Mouse (Mus musculus): ENCODE measurements around the gene Rgs10.

The Rgs10 gene

GRCm38 (mm10) chr7:128410708-128411413 is 7.7 kb downstream of the Rgs10 start:
- no peak for DNase-seq (ENCODE audit: extremely low read depth, low read depth)

GRCm38 (mm10) chr7:128408265-128408664 is 10.3 kb downstream of the Rgs10 start:
- no peak for DNase-seq (ENCODE audit: extremely low read depth, low read depth)

GRCm38 (mm10) chr7:128403988-128404387 is 14.6 kb downstream of the Rgs10 start:
- no peak for DNase-seq (ENCODE audit: extremely low read depth, low read depth)

DNA sequence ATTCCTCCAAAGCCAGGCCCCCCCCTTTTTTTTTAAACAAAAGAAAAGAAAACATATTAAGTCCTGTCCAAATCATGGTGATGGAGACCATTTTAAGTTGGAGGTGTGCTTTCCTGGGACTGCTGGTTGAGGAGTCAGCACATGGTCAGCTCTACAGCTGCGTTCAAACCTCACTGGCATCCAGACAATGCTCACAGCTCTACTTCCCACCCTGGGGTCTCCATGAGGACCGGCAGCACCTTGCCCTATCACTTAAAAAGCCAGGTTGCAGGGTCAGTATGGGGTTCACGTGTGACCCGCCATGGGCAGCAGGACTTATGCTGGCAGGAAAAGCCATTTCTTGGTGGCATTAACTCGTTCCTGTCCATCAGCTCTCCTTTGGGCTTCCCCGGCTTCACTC is 15.0 kb downstream of the Rgs10 start:
- no peak for DNase-seq (ENCODE audit: extremely low read depth, low read depth)

- no peak for DNase-seq (ENCODE audit: extremely low read depth, low read depth)
These were observed 15.4 kb downstream of the Rgs10 start for GRCm38 (mm10) chr7:128403128-128403527.

- no peak for DNase-seq (ENCODE audit: extremely low read depth, low read depth)
These were observed 16.0 kb downstream of the Rgs10 start for GRCm38 (mm10) chr7:128402577-128402976.

DNA sequence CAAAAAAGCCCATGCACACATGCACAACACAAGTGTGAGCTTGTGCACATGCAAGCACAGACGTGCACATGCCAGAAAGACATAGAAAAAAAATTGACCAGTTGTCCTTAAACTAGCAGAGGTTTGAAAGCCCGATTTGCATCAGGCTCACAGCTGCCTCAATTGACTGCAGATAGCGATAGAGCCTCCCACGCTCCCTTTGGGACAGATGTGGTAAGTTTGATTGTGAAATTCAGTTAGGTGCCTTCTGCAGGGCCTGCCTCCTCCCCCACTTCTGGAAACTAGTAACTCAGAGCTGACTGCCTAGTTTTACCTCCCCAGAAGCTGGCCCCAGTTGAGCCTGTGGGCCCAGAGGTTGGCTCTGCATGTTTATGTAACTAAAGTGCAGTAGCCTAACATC is 19.9 kb downstream of the Rgs10 start:
- DNase-seq (ENCODE audit: extremely low read depth, low read depth): no peak

GRCm38 (mm10) chr7:128397066-128397465 is 21.5 kb downstream of the Rgs10 start:
- DNase-seq (ENCODE audit: extremely low read depth, low read depth): no peak

DNA sequence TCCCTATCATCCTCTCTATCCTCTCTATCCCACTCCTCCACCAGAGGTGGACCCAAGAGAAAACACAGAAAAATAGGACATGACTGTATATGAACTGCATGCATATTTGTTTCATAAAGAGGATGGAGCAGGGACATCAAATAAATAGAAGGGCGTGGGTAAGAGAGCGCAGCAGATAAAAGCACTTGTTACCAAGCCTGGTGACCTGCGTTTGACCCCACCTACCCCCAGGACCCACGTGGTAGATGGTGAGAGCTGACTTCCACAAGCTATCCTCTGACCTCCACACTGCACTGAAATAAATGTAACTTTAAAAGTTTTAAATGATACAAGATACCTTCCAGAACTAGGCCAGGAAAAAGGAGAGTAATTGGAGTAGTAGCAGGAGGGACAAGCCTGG is 24.8 kb downstream of the Rgs10 start:
- no peak for DNase-seq (ENCODE audit: extremely low read depth, low read depth)

DNA sequence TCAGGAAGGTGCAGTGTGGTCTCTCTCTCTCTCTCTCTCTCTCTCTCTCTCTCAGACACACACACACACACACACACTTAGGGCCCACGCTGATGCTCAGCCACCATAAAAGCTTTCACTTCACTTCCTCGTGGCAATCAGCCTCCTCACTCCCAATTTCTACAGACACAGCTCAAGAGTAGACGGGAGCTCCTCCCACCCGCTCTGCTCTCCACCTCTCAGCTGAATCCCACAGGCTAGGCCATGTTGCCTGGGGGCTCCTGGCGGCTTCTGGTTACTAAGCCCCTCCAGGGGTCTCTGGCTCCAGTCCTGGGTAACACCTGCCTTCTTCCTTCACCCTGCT is 25.6 kb downstream of the Rgs10 start:
- DNase-seq (ENCODE audit: extremely low read depth, low read depth): no peak

GRCm38 (mm10) chr7:128392071-128392971 is 26.2 kb downstream of the Rgs10 start:
- no peak for DNase-seq (ENCODE audit: extremely low read depth, low read depth)

DNA sequence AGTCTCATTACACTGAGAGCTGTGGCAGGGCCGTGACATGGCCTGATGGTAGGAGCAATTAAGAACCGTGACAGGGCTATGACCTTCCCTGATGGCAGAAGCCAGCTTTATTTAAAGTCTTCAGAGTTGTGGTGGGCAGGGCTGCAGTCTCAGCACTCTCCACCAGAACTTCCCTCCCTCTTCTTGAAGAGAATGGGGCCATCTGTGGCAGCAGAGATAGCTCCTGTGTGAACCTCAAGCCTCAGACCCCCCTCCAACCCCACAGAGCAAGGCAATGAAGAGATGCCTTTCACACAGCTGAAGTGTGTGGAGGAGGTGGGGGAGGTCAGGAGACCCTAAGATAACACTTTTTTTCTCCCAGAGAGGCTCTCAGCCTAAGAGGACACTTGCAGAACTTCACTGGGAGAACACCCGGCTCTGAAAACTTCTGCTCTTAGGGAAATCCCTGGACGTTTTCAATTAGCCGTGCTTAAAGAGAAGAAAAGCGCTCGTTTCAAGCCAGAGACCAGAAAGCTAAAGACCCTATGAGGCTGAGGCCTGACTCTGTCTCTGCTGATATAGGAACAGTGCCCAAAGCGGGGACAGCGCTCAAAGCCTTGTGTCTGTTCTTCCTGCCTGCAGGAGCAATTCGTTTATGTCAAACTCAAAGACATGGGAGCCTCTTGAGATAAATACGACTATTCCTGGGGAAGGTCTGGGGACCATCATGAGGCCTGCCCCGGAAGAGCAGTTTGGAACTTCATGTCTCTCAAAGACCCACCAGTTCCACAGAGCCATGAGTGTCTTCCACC is 27.1 kb downstream of the Rgs10 start:
- no peak for DNase-seq (ENCODE audit: extremely low read depth, low read depth)

DNA sequence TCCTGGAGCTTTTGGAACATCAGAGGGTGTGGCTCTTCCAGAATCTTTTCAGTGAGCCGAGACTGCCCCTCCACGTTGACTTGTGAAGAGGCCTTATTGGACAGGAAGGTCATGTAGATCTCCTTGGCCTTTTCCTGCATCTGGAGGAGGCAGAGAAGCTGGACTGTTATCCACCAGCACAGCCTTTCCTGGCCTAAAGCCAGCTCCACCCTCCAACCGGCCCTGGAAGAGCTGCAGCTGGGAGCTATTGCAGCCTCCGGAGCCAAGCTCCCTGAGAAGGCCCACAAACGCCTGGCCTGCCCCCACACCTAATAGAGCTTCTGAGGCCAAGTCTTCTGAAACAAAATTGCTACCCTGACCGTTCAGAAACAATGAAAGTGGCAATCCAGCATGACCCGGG is 29.6 kb downstream of the Rgs10 start:
- DNase-seq (ENCODE audit: extremely low read depth, low read depth): no peak

GRCm38 (mm10) chr7:128383726-128384463 is 34.7 kb downstream of the Rgs10 start:
- DNase-seq (ENCODE audit: extremely low read depth, low read depth): no peak

GRCm38 (mm10) chr7:128383189-128383725 is 35.3 kb downstream of the Rgs10 start:
- no peak for DNase-seq (ENCODE audit: extremely low read depth, low read depth)

DNA sequence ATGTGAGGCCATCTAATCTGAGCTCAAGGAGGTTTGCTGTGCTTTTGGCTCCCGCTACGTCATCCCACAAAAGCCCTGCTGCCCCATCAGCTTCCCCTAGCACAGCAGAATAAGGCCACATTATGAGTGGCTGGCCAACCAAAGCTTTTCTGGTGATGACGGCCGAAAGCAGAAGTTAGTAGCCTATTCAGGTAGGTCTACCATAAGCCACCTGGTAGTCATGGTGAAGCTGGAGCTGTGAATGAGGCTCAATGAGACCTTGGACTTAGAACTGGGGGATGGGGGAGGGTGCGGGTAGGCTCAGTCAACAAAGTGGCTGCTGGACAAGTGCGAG is 36.1 kb downstream of the Rgs10 start:
- no peak for DNase-seq (ENCODE audit: extremely low read depth, low read depth)

DNA sequence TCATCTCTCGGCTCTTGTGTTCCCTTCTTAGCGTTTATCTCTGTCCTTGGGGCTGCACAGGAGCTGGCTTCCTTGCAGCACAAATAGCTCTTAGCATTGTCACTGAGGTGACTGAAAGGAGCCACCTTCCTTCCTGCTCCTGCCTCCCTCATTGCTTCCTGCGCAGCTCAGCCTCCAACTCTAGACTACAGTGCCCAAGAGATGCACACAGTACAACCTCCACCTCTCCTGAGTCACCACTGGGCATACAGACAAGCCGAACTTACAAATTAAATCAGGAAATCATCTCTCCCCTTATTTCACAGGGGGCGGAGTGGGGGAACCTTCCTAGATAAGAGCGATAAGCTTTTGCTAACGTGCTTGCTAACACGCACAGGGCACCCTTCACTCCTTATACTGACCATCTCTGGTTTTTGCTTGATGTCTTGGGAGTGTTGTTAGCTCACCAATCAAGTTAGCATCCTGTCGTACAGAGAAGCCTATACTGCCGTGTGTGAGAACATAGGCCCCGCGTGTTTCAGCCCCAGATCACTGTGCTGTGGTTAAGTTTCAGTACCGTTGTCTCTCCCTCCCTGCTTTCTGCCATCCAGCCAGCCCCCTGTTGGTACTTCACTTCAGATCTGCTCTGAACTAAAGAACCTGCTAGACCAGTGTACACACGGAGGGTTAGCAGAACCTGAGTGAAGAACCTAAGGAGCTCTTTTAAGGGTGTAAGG is 36.6 kb downstream of the Rgs10 start:
- DNase-seq (ENCODE audit: extremely low read depth, low read depth): no peak

DNA sequence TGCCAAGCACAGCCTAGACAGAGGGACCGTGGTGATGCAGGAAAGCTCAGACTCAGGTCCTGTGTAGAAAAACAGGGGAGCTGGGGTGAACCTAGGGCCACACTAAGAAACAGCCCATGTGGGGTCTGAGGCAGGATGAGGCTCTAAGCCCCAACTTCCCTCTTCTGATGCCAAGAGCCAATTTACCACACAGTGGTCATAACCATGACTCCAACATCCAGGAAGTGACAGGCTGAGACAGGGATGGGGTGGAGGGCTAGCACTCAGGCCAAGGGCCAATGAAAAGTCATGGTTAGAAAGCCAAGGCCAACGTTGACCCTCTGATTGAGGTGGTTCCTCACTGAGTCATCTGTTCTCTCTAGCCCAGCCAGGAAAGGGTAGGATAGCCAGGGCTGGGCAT is 37.6 kb downstream of the Rgs10 start:
- DNase-seq (ENCODE audit: extremely low read depth, low read depth): no peak

- DNase-seq (ENCODE audit: extremely low read depth, low read depth): no peak
These were observed 39.3 kb downstream of the Rgs10 start for GRCm38 (mm10) chr7:128379162-128379805.

DNA sequence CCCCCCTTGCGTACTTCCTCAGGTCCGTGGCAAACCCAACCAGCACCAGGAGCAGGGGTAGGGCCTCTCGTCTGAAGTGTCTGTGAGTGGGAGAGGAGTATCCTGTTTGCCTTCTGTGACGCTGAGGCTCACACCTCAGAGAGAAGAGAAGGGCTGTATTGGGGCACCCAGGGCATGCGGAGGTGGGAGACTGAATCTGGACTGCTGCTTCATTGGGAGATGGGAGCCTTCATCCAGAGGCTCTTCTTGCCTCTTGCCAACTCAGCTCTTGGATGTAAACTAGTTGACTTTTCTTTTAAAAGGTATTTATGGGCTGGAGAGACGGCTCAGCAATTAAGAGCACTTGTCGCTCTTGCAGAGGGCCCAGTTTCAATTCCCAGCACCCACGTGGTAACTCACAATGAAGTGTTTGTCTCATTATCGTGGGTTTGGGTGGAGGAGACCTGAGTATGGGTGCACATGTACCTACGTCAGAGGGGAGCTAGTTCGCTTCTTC is 42.3 kb downstream of the Rgs10 start:
- DNase-seq (ENCODE audit: extremely low read depth, low read depth): no peak
